ENCODE assay signal across 8 mouse cellular contexts in genomic region chr2:118896914-118897291, GRCm38 (mm10). TPM values are rescaled to one million over a fixed set of nuclear protein-coding genes. Genes with fewer than 3 reads are reported as not detected.
DNase-seq lines count a peak whose midpoint lies in the region; ATAC-seq lines count a peak whose summit lies in the region.

No protein-coding gene starts in this region.

- DNase-seq in embryo, embryonic 10 days (ENCODE audit: low spot score): peak; percentile 17
- DNase-seq in embryo, embryonic 9.5 days (ENCODE audit: extremely low spot score): no peak
- DNase-seq in CD4-positive, CD25-positive, alpha-beta regulatory T cell, adult 2 months (ENCODE audit: low read depth, low spot score): peak; percentile 56
- DNase-seq in liver, embryonic 11.5 days (ENCODE audit: low spot score): peak; percentile 44
- peak; percentile 62 for DNase-seq in spleen, postnatal 36 days (ENCODE audit: low spot score in 2 of 2)
- DNase-seq in layer of hippocampus, adult 18-20 months (ENCODE audit: low spot score in 2 of 2): no peak
- no peak for DNase-seq in gastrocnemius, postnatal 4 days (ENCODE audit: low spot score in 2 of 2)

- no peaks in the 10 kb centered on the region for H3K9me3 ChIP-seq in forebrain, embryonic 12.5 days
- no peaks in the 10 kb centered on the region for H3K9me3 ChIP-seq in liver, embryonic 11.5 days (ENCODE audit: control insufficient read depth, low read length)

- no peak for ATAC-seq in forebrain, embryonic 12.5 days (ENCODE audit: low FRiP score)
- no peak for ATAC-seq in liver, embryonic 11.5 days (replicated peaks; ENCODE audit: low FRiP score)

- no peaks in the 10 kb centered on the region for H3K36me3 ChIP-seq in forebrain, embryonic 12.5 days (replicated peaks)
- H3K36me3 ChIP-seq in liver, embryonic 11.5 days (ENCODE audit: control insufficient read depth, insufficient read depth, low read length): no peaks in the 10 kb centered on the region

- WGBS in forebrain, embryonic 12.5 days: under 1% methylated on average over 13 of the region's 13 CpGs
- WGBS in liver, embryonic 11.5 days: 1% methylated on average over 13 of the region's 13 CpGs

- H3K9ac ChIP-seq in forebrain, embryonic 12.5 days: peak overlapping the region; percentile 42
- no peak overlapping the region for H3K9ac ChIP-seq in liver, embryonic 11.5 days (ENCODE audit: low read depth, low read length)

- H3K27ac ChIP-seq in forebrain, embryonic 12.5 days: no peak overlapping the region
- H3K27ac ChIP-seq in liver, embryonic 11.5 days (ENCODE audit: low read depth, low read length): no peak overlapping the region

- peak overlapping the region; percentile 41 for H3K4me3 ChIP-seq in forebrain, embryonic 12.5 days (replicated peaks)
- peak overlapping the region; percentile 48 for H3K4me3 ChIP-seq in liver, embryonic 11.5 days (ENCODE audit: low read depth, low read length)

- H3K4me1 ChIP-seq in forebrain, embryonic 12.5 days: peaks cover 36% of the 10 kb centered on the region
- H3K4me1 ChIP-seq in liver, embryonic 11.5 days (replicated peaks; ENCODE audit: control insufficient read depth, insufficient read depth, low read length): peaks cover 30% of the 10 kb centered on the region

- H3K27me3 ChIP-seq in forebrain, embryonic 12.5 days: peaks cover 83% of the 10 kb centered on the region
- H3K27me3 ChIP-seq in liver, embryonic 11.5 days (replicated peaks; ENCODE audit: control insufficient read depth, insufficient read depth, low read length): peaks cover 80% of the 10 kb centered on the region

- H3K4me2 ChIP-seq in forebrain, embryonic 12.5 days: peak overlapping the region; percentile 65
- peak overlapping the region; percentile 77 for H3K4me2 ChIP-seq in liver, embryonic 11.5 days

RNA-seq across cellular contexts. Expression of gene Bahd1, which starts 3.3 kb away (rescaled TPM):
- polyA plus RNA-seq in forebrain, embryonic 12.5 days (2016; fragmentation: Nextera tagmentation; extraction: Ambion mirVana): 5.5 TPM in 2 replicates
- 1.7 and 1.9 TPM in 2 replicates for polyA plus RNA-seq in liver, embryonic 11.5 days (2014; fragmentation: Nextera tagmentation; extraction: Ambion mirVana)
- total RNA-seq in layer of hippocampus, adult 18-20 months (2021): 10 to 100 TPM; 65.2 to 68.1 TPM
- 10 to 100 TPM; 15.2 to 15.4 TPM for total RNA-seq in gastrocnemius, postnatal 4 days (2021)

RNA-seq across cellular contexts. Expression of gene Chst14, which starts 29.4 kb away (rescaled TPM):
- polyA plus RNA-seq in forebrain, embryonic 12.5 days (2016; fragmentation: Nextera tagmentation; extraction: Ambion mirVana): 12.9 and 14.7 TPM in 2 replicates
- polyA plus RNA-seq in liver, embryonic 11.5 days (2014; fragmentation: Nextera tagmentation; extraction: Ambion mirVana): 15.4 and 16.4 TPM in 2 replicates
- 1 to 10 TPM; 3.2 to 3.3 TPM for total RNA-seq in layer of hippocampus, adult 18-20 months (2021)
- 10 to 100 TPM; 19.5 to 19.7 TPM for total RNA-seq in gastrocnemius, postnatal 4 days (2021)

RNA-seq across cellular contexts. Expression of gene Ivd, which starts 35.1 kb away (rescaled TPM):
- 50.8 and 56.3 TPM in 2 replicates for polyA plus RNA-seq in forebrain, embryonic 12.5 days (2016; fragmentation: Nextera tagmentation; extraction: Ambion mirVana)
- polyA plus RNA-seq in liver, embryonic 11.5 days (2014; fragmentation: Nextera tagmentation; extraction: Ambion mirVana): 41.3 and 48.6 TPM in 2 replicates
- 100 to 1,000 TPM in 1 of 2 experiments, 10 to 100 TPM in 1; 94.5 to 101 TPM for total RNA-seq in layer of hippocampus, adult 18-20 months (2021)
- 10 to 100 TPM; 71.4 to 74.5 TPM for total RNA-seq in gastrocnemius, postnatal 4 days (2021)

Comparison
In these comparisons a context has a peak if more than half of its experiments do, and no peak if none do; other contexts are left out.
1. DNase-seq: peak in embryo, embryonic 10 days (single experiment), CD4-positive, CD25-positive, alpha-beta regulatory T cell, adult 2 months (single experiment), liver, embryonic 11.5 days (single experiment) and spleen, postnatal 36 days (2 of 2); none in embryo, embryonic 9.5 days (single experiment), layer of hippocampus, adult 18-20 months (0 of 2) and gastrocnemius, postnatal 4 days (0 of 2).
2. RNA of gene Bahd1, which starts 3.3 kb away (total RNA-seq): 65.2 to 68.1 TPM in layer of hippocampus, adult 18-20 months; 15.2 to 15.4 TPM in gastrocnemius, postnatal 4 days; every median in the first group is over 4 times any median in the second.
3. RNA of gene Chst14, which starts 29.4 kb away (total RNA-seq): 19.5 to 19.7 TPM in gastrocnemius, postnatal 4 days; 3.2 to 3.3 TPM in layer of hippocampus, adult 18-20 months; every median in the first group is over 4 times any median in the second.